Mouse (Mus musculus) gastrocnemius, adult 18-20 months (tissue): ENCODE results near the gene Ccdc30. TPM values are rescaled to one million over a fixed set of nuclear protein-coding genes. Genes with fewer than 3 reads are reported as not detected.

Source experiments
- DNase-seq: peaks from one replicate; pipeline ENCODE4 v3.0.0; 2021; ENCODE audit warnings: low spot score
- total RNA-seq, 2 experiments: library from RNA; stranded (reverse); gene quantifications; 2 replicates each; pipeline ENCODE4 v1.2.3; 2021

The Ccdc30 gene
- total RNA-seq, 2 experiments from 2014 or later: not detected

GRCm38 (mm10) chr4:119417270-119417669 is 1.9 kb upstream of the Ccdc30 start:
- DNase-seq: no peak

GRCm38 (mm10) chr4:119412791-119413190 is 2.5 kb downstream of the Ccdc30 start:
- no peak for DNase-seq

- DNase-seq: no peak
Measured at GRCm38 (mm10) chr4:119411877-119412650, 3.3 kb downstream of the Ccdc30 start.

- no peak for DNase-seq
Measured at GRCm38 (mm10) chr4:119403431-119403830, 11.9 kb downstream of the Ccdc30 start.

GRCm38 (mm10) chr4:119400896-119401295 is 14.4 kb downstream of the Ccdc30 start:
- DNase-seq: no peak

GRCm38 (mm10) chr4:119398751-119399150 is 16.6 kb downstream of the Ccdc30 start:
- no peak for DNase-seq

- DNase-seq: no peak
Measured at GRCm38 (mm10) chr4:119390369-119390768, 25.0 kb downstream of the Ccdc30 start.

- DNase-seq: no peak
Measured at GRCm38 (mm10) chr4:119389184-119389583, 26.1 kb downstream of the Ccdc30 start.

- no peak for DNase-seq
Measured at GRCm38 (mm10) chr4:119381471-119382190, 33.7 kb downstream of the Ccdc30 start.

GRCm38 (mm10) chr4:119369460-119369859 is 45.9 kb downstream of the Ccdc30 start:
- no peak for DNase-seq

- no peak for DNase-seq
Measured at GRCm38 (mm10) chr4:119366758-119367526, 48.4 kb downstream of the Ccdc30 start.

- DNase-seq: no peak
Measured at GRCm38 (mm10) chr4:119362231-119362630, 53.1 kb downstream of the Ccdc30 start.

- no peak for DNase-seq
Measured at GRCm38 (mm10) chr4:119359196-119359971, 55.9 kb downstream of the Ccdc30 start.

- no peak for DNase-seq
Measured at GRCm38 (mm10) chr4:119345508-119345907, 69.8 kb downstream of the Ccdc30 start.

- DNase-seq: peak; percentile 18
Measured at GRCm38 (mm10) chr4:119338861-119339361, 76.4 kb downstream of the Ccdc30 start.

GRCm38 (mm10) chr4:119338422-119338821 is 76.9 kb downstream of the Ccdc30 start:
- DNase-seq: no peak

- DNase-seq: no peak
Measured at GRCm38 (mm10) chr4:119333487-119333886, 81.8 kb downstream of the Ccdc30 start.

GRCm38 (mm10) chr4:119320896-119321550 is 94.3 kb downstream of the Ccdc30 start:
- no peak for DNase-seq

GRCm38 (mm10) chr4:119320131-119320830 is 95.0 kb downstream of the Ccdc30 start, which contains the start of gene Ppih:
TSS of gene Ppih (minus strand) at chr4:119320546.
- peak; percentile 96 for DNase-seq

GRCm38 (mm10) chr4:119313756-119314155 is 101.6 kb downstream of the Ccdc30 start:
- no peak for DNase-seq
